Mouse (Mus musculus): ENCODE data around the gene Oas2. TPM values are rescaled to one million over a fixed set of nuclear protein-coding genes. Genes with fewer than 3 reads are reported as not detected.
A peak's percentile ranks its signal among the peaks of the same experiment; 100 is the strongest.

The Oas2 gene
- total RNA-seq, 2 experiments from 2014 or later: 0.18 TPM; not detected in 1

GRCm38 (mm10) chr5:120696865-120697264 lies 52.8 kb downstream of the Oas2 start:
- DNase-seq (ENCODE audit: low spot score in 2 of 2): no peak

- no peak for DNase-seq (ENCODE audit: low spot score in 2 of 2)
Observed at GRCm38 (mm10) chr5:120696057-120696743, 53.5 kb downstream of the Oas2 start.

GRCm38 (mm10) chr5:120694695-120695074 lies 55.0 kb downstream of the Oas2 start:
- DNase-seq (ENCODE audit: low spot score in 2 of 2): peak in 1 of 2 experiments; percentile 54

- DNase-seq (ENCODE audit: low spot score in 2 of 2): no peak
Observed at GRCm38 (mm10) chr5:120693931-120694694, 55.5 kb downstream of the Oas2 start.

GRCm38 (mm10) chr5:120692034-120692433 lies 57.6 kb downstream of the Oas2 start:
- no peak for DNase-seq (ENCODE audit: low spot score in 2 of 2)

GRCm38 (mm10) chr5:120690417-120690816 lies 59.2 kb downstream of the Oas2 start:
- DNase-seq (ENCODE audit: low spot score in 2 of 2): no peak

- DNase-seq (ENCODE audit: low spot score in 2 of 2): no peak
Observed at GRCm38 (mm10) chr5:120688434-120688833, 61.2 kb downstream of the Oas2 start.

- no peak for DNase-seq (ENCODE audit: low spot score in 2 of 2)
Observed at GRCm38 (mm10) chr5:120687897-120688296, 61.8 kb downstream of the Oas2 start.

- no peak for DNase-seq (ENCODE audit: low spot score in 2 of 2)
Observed at GRCm38 (mm10) chr5:120687484-120687851, 62.2 kb downstream of the Oas2 start.

GRCm38 (mm10) chr5:120686749-120687483 lies 62.7 kb downstream of the Oas2 start:
- no peak for DNase-seq (ENCODE audit: low spot score in 2 of 2)

GRCm38 (mm10) chr5:120685678-120686077 lies 64.0 kb downstream of the Oas2 start:
- DNase-seq (ENCODE audit: low spot score in 2 of 2): no peak

GRCm38 (mm10) chr5:120682982-120683771 lies 66.5 kb downstream of the Oas2 start:
- no peak for DNase-seq (ENCODE audit: low spot score in 2 of 2)

- peak; percentile 56 to 67 for DNase-seq (ENCODE audit: low spot score in 2 of 2)
Observed at GRCm38 (mm10) chr5:120680918-120681317, 68.7 kb downstream of the Oas2 start.

Other genes starting within 250 kb of the Oas2 start
- 10 to 100 TPM; 63.2 to 66.8 TPM for gene Plbd2, start 246.2 kb downstream of the Oas2 start, total RNA-seq (2021)
- gene Slc8b1, start 238.7 kb downstream of the Oas2 start, total RNA-seq (2021): 1 to 10 TPM; 5.5 to 5.7 TPM
- 10 to 100 TPM; 44.1 to 47.4 TPM for gene Tpcn1, start 161.2 kb downstream of the Oas2 start, total RNA-seq (2021)
- 1 to 10 TPM in 1 of 2 experiments, under 1 TPM in 1; 0.91 to 1.2 TPM for gene Iqcd, start 160.8 kb downstream of the Oas2 start, total RNA-seq (2021)
- gene Rita1, start 137.3 kb downstream of the Oas2 start, total RNA-seq (2021): 10 to 100 TPM; 24.1 to 27.3 TPM
- gene Ddx54, start 137.1 kb downstream of the Oas2 start, total RNA-seq (2021): 10 to 100 TPM; 45.0 to 45.1 TPM
- gene Cfap73, start 115.6 kb downstream of the Oas2 start, total RNA-seq (2021): under 1 TPM; 0.76 to 0.80 TPM
- gene Rasal1, start 101.0 kb downstream of the Oas2 start, total RNA-seq (2021): 100 to 1,000 TPM in 1 of 2 experiments, 10 to 100 TPM in 1; 77.2 to 112 TPM
- gene Dtx1, start 37.9 kb downstream of the Oas2 start, total RNA-seq (2021): 10 to 100 TPM; 87.6 to 93.3 TPM
- gene Oas3, start 27.8 kb upstream of the Oas2 start, total RNA-seq (2021): under 1 TPM; 0.33 to 0.37 TPM
- not detected for gene Oas1e, start 45.7 kb upstream of the Oas2 start, total RNA-seq (2021)
- gene Oas1c, start 62.7 kb upstream of the Oas2 start, total RNA-seq (2021): 1 to 10 TPM in 1 of 2 experiments, under 1 TPM in 1; 0.47 to 1.0 TPM
- not detected for gene Oas1f, start 97.5 kb upstream of the Oas2 start, total RNA-seq (2021)
- gene Oas1h, start 111.6 kb upstream of the Oas2 start, total RNA-seq (2021): not detected
- not detected for gene Oas1g, start 137.8 kb upstream of the Oas2 start, total RNA-seq (2021)
- under 1 TPM in 1 of 2 experiments, not detected in 1; 0.25 TPM for gene Oas1a, start 157.7 kb upstream of the Oas2 start, total RNA-seq (2021)
- under 1 TPM in 1 of 2 experiments, not detected in 1; 0.16 TPM for gene Oas1d, start 164.7 kb upstream of the Oas2 start, total RNA-seq (2021)

Measured in layer of hippocampus, postnatal 10 days (tissue).